Mouse (Mus musculus): ENCODE measurements at regions not wholly inside any gene's neighbourhood (a gene's known extent, or its start where the extent isn't known, plus 50 kb on each side); places are given as distances from the start of the nearest gene placed in this dataset.

DNA sequence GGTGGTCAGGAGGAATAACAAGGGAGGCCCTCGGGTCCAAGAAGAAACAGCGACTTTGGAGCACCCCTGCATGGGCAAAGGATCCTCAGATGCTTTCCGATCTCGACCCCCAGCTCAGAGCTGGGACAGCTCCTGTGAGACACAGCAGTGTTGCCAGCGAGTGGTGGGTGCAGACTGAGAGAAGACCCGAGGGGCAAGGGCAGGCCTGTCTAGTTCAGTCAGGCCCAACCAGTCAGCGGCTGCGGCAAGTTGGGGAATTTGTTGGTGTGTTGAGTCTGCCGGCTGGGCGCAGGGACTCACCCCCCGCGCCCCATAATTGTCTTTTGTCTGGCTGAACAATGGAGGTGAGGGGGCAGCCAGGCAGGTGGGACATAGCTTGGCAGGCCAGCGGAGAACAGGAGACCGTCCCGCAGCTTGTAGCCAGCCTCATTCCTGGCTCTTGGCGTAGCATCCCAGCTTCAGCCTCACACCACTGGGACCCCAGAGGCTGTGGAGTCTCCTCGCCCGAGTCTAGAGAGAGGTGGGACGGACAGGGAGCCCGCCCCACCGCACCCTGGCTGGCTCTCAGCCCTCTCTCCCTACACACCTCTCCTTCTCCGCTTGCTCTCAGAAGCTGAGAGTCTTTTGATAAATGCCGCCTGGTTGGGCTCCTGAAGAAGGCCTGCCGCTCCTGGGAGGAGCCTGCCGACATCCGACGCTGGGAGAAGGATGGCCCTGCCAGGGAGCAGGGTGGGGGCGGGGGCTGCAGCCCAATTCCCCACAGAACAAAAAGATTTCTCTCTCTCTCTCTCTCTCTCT lies 96.5 kb upstream of the Pja1 start:
- TF ChIP-seq CTCF (IDR thresholded peaks at IDR 0.05; ENCODE audit: borderline replicate concordance, extremely low read depth, insufficient read depth, insufficient read length), result no peak
- TF ChIP-seq POLR2A (IDR thresholded peaks at IDR 0.05; ENCODE audit: borderline replicate concordance, extremely low read depth, insufficient read depth, insufficient read length, poor library complexity, severe bottlenecking), result no peak

Data from brain, embryonic 14.5 days (tissue).